Mouse (Mus musculus) spleen, adult 2 months (tissue): Measurements from ENCODE around the gene Lrrk1.

Source experiments
- CTCF ChIP-seq: fragments of 200-500 bp; IDR thresholded peaks from 2 replicates; pipeline ENCODE4 v1.5.1; 2011; ENCODE audit warnings: mild to moderate bottlenecking, inconsistent platforms; ENCODE audit not compliant: insufficient read depth, insufficient read length, insufficient replicate concordance; ENCODE audit errors: extremely low read depth
- POLR2A ChIP-seq: fragments of 200-500 bp; IDR thresholded peaks from 2 replicates; pipeline ENCODE4 v1.6.1; 2011; ENCODE audit warnings: low read depth, low read length, inconsistent platforms

DNA sequence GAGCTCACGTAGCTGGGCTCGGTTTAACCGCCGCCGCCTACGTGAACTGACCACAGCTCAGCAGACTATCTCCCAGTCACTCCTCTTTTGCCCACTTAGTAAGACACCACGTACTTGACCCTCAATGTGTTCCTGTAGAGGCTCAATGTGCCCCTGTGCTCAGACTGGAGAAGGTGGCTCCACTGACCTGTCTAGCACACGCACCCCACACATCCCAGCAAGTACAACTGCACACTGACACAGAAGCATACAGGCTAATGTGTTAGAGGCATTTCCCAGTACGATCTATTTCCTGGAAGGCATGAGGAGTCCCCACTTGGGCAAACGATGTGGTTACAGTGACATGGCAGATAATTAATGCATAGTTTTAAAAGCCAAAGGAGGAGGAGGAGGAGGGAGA lies 11.6 kb downstream of the Lrrk1 start:
- no peak for TF ChIP-seq POLR2A
- no peak for TF ChIP-seq CTCF
